Mouse (Mus musculus) heart, postnatal 0 days (tissue): Measurements from ENCODE around the gene Ypel2.

Source experiments
- CTCF ChIP-seq: IDR thresholded peaks from 2 replicates; pipeline ENCODE4 v1.5.1; 2016; ENCODE audit warnings: antibody characterized with exemption, control low read depth, low read depth
- EP300 ChIP-seq: IDR thresholded peaks from 2 replicates; pipeline ENCODE4 v1.6.1; 2016; ENCODE audit warnings: antibody characterized with exemption, low read depth

- TF ChIP-seq CTCF (no peak), EP300 (no peak)
These were observed 79.2 kb downstream of the Ypel2 start for GRCm38 (mm10) chr11:86914329-86914728.
